Mouse (Mus musculus): Measurements from ENCODE around the gene Mblac1. TPM values are rescaled to one million over a fixed set of nuclear protein-coding genes. Genes with fewer than 3 reads are reported as not detected.

Mblac1 gene
- total RNA-seq (2023) = 1 to 10 TPM; 1.3 to 2.1 TPM

GRCm38 (mm10) chr5:138193771-138194727, at the start of gene Mblac1:
Gene Mblac1, plus strand, starts transcription at chr5:138194314.

GRCm38 (mm10) chr5:138155443-138155976, 38.6 kb upstream of the Mblac1 start, which contains the start of gene Zfp113:
Gene Zfp113, minus strand, starts transcription at chr5:138155744.

GRCm38 (mm10) chr5:138160842-138161665, 33.1 kb upstream of the Mblac1 start, which contains the start of gene Cops6:
Gene Cops6, plus strand, starts transcription at chr5:138161071.

GRCm38 (mm10) chr5:138171695-138172491, 22.2 kb upstream of the Mblac1 start, which contains the start of the genes Ap4m1 and Mcm7:
Gene Ap4m1, plus strand, starts transcription at chr5:138172002.
Gene Mcm7, minus strand, starts transcription at chr5:138172422.

GRCm38 (mm10) chr5:138186950-138187638, 7.0 kb upstream of the Mblac1 start, which contains the start of the genes Taf6 and Cnpy4:
Gene Taf6, minus strand, starts transcription at chr5:138187451.
Gene Cnpy4, plus strand, starts transcription at chr5:138187485.

GRCm38 (mm10) chr5:138225700-138226099, 31.6 kb downstream of the Mblac1 start, which contains the start of gene Nxpe5:
Gene Nxpe5, plus strand, starts transcription at chr5:138225898.

Other genes starting within 250 kb of the Mblac1 start
- gene Gjc3, start 231.2 kb upstream of the Mblac1 start, total RNA-seq (2023) = not detected
- not detected for gene Azgp1, start 212.8 kb upstream of the Mblac1 start, total RNA-seq (2023)
- gene Smok3a, start 173.1 kb upstream of the Mblac1 start, total RNA-seq (2023) = not detected
- gene Smok3b, start 172.9 kb upstream of the Mblac1 start, total RNA-seq (2023) = not detected
- gene Smok3c, start 141.1 kb upstream of the Mblac1 start, total RNA-seq (2023) = not detected
- 10 to 100 TPM; 22.9 to 24.4 TPM for gene Zkscan1, start 109.2 kb upstream of the Mblac1 start, total RNA-seq (2023)
- gene Zscan21, start 77.4 kb upstream of the Mblac1 start, total RNA-seq (2023) = 10 to 100 TPM; 13.3 to 18.2 TPM
- gene Zfp113, start 38.6 kb upstream of the Mblac1 start, total RNA-seq (2023) = 10 to 100 TPM in 1 of 2 experiments, 1 to 10 TPM in 1; 9.4 to 10.4 TPM
- gene Cops6, start 33.2 kb upstream of the Mblac1 start, total RNA-seq (2023) = 10 to 100 TPM; 52.3 to 55.0 TPM
- gene Ap4m1, start 22.3 kb upstream of the Mblac1 start, total RNA-seq (2023) = 10 to 100 TPM; 28.2 to 28.4 TPM
- 10 to 100 TPM; 76.0 to 81.5 TPM for gene Mcm7, start 21.9 kb upstream of the Mblac1 start, total RNA-seq (2023)
- 10 to 100 TPM; 27.6 to 32.2 TPM for gene Taf6, start 6.9 kb upstream of the Mblac1 start, total RNA-seq (2023)
- 10 to 100 TPM; 16.9 to 17.7 TPM for gene Cnpy4, start 6.8 kb upstream of the Mblac1 start, total RNA-seq (2023)
- not detected for gene Nxpe5, start 31.6 kb downstream of the Mblac1 start, total RNA-seq (2023)
- 10 to 100 TPM; 38.1 to 38.9 TPM for gene Lamtor4, start 61.2 kb downstream of the Mblac1 start, total RNA-seq (2023)
- gene BC037034, start 69.7 kb downstream of the Mblac1 start, total RNA-seq (2023) = 10 to 100 TPM; 58.2 to 71.8 TPM
- not detected for gene Gal3st4, start 78.5 kb downstream of the Mblac1 start, total RNA-seq (2023)
- not detected for gene Gm43720, start 85.6 kb downstream of the Mblac1 start, total RNA-seq (2023)
- gene Gpc2, start 85.7 kb downstream of the Mblac1 start, total RNA-seq (2023) = 1 to 10 TPM; 1.4 to 1.5 TPM
- gene Stag3, start 85.9 kb downstream of the Mblac1 start, total RNA-seq (2023) = not detected
- gene Pvrig, start 147.6 kb downstream of the Mblac1 start, total RNA-seq (2023) = 1 to 10 TPM; 3.6 to 6.8 TPM
- gene Zfp157, start 247.2 kb downstream of the Mblac1 start, total RNA-seq (2023) = 10 to 100 TPM; 21.2 to 21.7 TPM

Measured in T-cell, adult 66 days (primary cell).